Mouse (Mus musculus): ENCODE results near the gene Ncapd2.

GRCm38 (mm10) chr6:125131302-125132156, 60.0 kb downstream of the Ncapd2 start, which contains the start of gene Nop2:
- TF ChIP-seq EP300 (IDR thresholded peaks at IDR 0.05): 0 out of 2 replicates have a peak, but pooled peaks have one; percentile 19
- TF ChIP-seq CTCF (IDR thresholded peaks at IDR 0.05): no peak
